10 mouse cellular contexts compared by ENCODE assay signal in genomic region chr7:133047287-133047686, GRCm38 (mm10).
DNase-seq lines count a peak whose midpoint lies in the region; ATAC-seq and TF ChIP-seq lines count a peak whose summit lies in the region.
"Had no signal": no experiment of that assay in that cellular context is flagged by ENCODE, and none has a peak within 500 bp of the region (broad histone marks: within the 10 kb centered on the region; RNA-seq: fewer than 3 reads in every experiment).

No protein-coding gene starts in this region.

- H3K27ac ChIP-seq in liver, adult 2 months (replicated peaks; ENCODE audit: insufficient read depth, low read depth, low read length) = no peak overlapping the region
- H3K27ac ChIP-seq in liver, embryonic 11.5 days (ENCODE audit: low read depth, low read length) = no peak overlapping the region
- H3K27ac ChIP-seq: hindbrain, embryonic 13.5 days; neural tube, embryonic 12.5 days had no signal

- DNase-seq in liver, adult 2 months (ENCODE audit: extremely low read depth, low read depth, low spot score) = peak; percentile 6
- DNase-seq in liver, embryonic 11.5 days (ENCODE audit: low spot score) = no peak
- DNase-seq in heart, adult 9 months (ENCODE audit: low spot score in 2 of 2) = peak; percentile 37 to 72
- DNase-seq in lung, adult 18-20 months = peak; percentile 77 to 86
- DNase-seq in thymus, postnatal 36 days = no peak
- no peak for DNase-seq in spleen, adult 12 weeks (ENCODE audit: low spot score)
- DNase-seq: kidney, postnatal 10 days had no signal

- TF ChIP-seq POLR2A in liver, adult 2 months (IDR thresholded peaks at IDR 0.05; ENCODE audit: extremely low read depth, insufficient read depth, low read length) = no peak

- peaks cover 5% of the 10 kb centered on the region; the same call in 1 of the 2 replicates for H3K4me1 ChIP-seq in liver, adult 2 months (ENCODE audit: control insufficient read depth, insufficient read depth, low read length)
- peaks cover 20% of the 10 kb centered on the region for H3K4me1 ChIP-seq in liver, embryonic 11.5 days (replicated peaks; ENCODE audit: control insufficient read depth, insufficient read depth, low read length)

- no peaks in the 10 kb centered on the region for H3K79me2 ChIP-seq in liver, adult 2 months (ENCODE audit: control insufficient read depth, insufficient read depth, low read length)

- WGBS in liver, adult 2 months = 70% methylated on average over 4 of the region's 4 CpGs
- 55% methylated on average over 4 of the region's 4 CpGs for WGBS in liver, embryonic 11.5 days

- H3K27me3 ChIP-seq in liver, adult 2 months (ENCODE audit: control insufficient read depth, insufficient read depth, low read length) = no peaks in the 10 kb centered on the region
- no peaks in the 10 kb centered on the region for H3K27me3 ChIP-seq in liver, embryonic 11.5 days (replicated peaks; ENCODE audit: control insufficient read depth, insufficient read depth, low read length)
- H3K27me3 ChIP-seq: hindbrain, embryonic 13.5 days; neural tube, embryonic 12.5 days had no signal

- no peak overlapping the region for H3K4me3 ChIP-seq in liver, adult 2 months (ENCODE audit: insufficient read depth, low read depth, low read length)
- no peak overlapping the region for H3K4me3 ChIP-seq in liver, embryonic 11.5 days (ENCODE audit: low read depth, low read length)
- H3K4me3 ChIP-seq: hindbrain, embryonic 13.5 days; neural tube, embryonic 12.5 days had no signal

- TF ChIP-seq CTCF in liver, adult 2 months (IDR thresholded peaks at IDR 0.05; ENCODE audit: low read depth, low read length) = peak; percentile 30; the same call in 1 of the 2 replicates

- H3K9me3 ChIP-seq in liver, embryonic 11.5 days (ENCODE audit: control insufficient read depth, low read length) = no peaks in the 10 kb centered on the region
- H3K9me3 ChIP-seq: hindbrain, embryonic 13.5 days; neural tube, embryonic 12.5 days had no signal

- H3K9ac ChIP-seq in liver, adult 2 months (ENCODE audit: low read depth, low read length) = no peak overlapping the region
- H3K9ac ChIP-seq in liver, embryonic 11.5 days (ENCODE audit: low read depth, low read length) = no peak overlapping the region
- H3K9ac ChIP-seq: hindbrain, embryonic 13.5 days; neural tube, embryonic 12.5 days had no signal

- no peak; the same call in 1 of the 2 replicates for ATAC-seq in liver, embryonic 11.5 days (replicated peaks; ENCODE audit: low FRiP score)
- peak; percentile 16; the same call in 1 of the 2 replicates for ATAC-seq in megakaryocyte-erythroid progenitor cell, adult 5-6 weeks (replicated peaks; ENCODE audit: low FRiP score, low TSS enrichment, poor library complexity, severe bottlenecking)

- no peak overlapping the region for H3K4me2 ChIP-seq in liver, embryonic 11.5 days
- H3K4me2 ChIP-seq: hindbrain, embryonic 13.5 days; neural tube, embryonic 12.5 days had no signal

- H3K36me3 ChIP-seq in liver, adult 2 months (ENCODE audit: control insufficient read depth, insufficient read depth, low read length) = no peaks in the 10 kb centered on the region
- H3K36me3 ChIP-seq in liver, embryonic 11.5 days (ENCODE audit: control insufficient read depth, insufficient read depth, low read length) = no peaks in the 10 kb centered on the region; the same call in 1 of the 2 replicates

Comparison
In these comparisons a context has a peak if more than half of its experiments do, and no peak if none do; other contexts are left out.
1. DNase-seq: peak in liver, adult 2 months (single experiment), heart, adult 9 months (2 of 2) and lung, adult 18-20 months (2 of 2); none in liver, embryonic 11.5 days (single experiment), thymus, postnatal 36 days (0 of 2) and spleen, adult 12 weeks (single experiment).